In the genomic region with DNA sequence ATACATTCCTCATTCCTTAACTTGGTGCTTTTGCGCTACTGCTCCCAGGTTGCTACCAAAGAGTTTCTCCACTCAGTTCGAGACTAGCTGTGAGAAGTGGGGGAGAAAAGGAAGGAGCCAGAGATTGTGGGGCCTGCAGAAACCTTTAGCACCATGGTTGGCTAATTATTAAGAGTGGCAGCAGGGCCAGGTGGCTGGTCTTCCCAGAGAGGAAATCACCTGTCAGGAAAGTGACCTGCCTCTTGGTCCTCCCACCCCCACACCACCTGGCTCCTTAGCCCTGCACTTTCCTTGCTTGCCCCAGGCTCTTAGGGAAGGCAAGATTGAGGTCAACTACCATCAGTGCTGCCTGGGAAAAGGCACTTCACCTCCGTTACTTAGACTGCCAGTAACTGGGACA, we compare ENCODE assay signal across 8 mouse cellular contexts. TPM values are rescaled to one million over a fixed set of nuclear protein-coding genes. Genes with fewer than 3 reads are reported as not detected.
A peak's percentile ranks its signal among the peaks of the same experiment; 100 is the strongest.
DNase-seq lines count a peak whose midpoint lies in the region; ATAC-seq lines count a peak whose summit lies in the region.

No protein-coding gene starts in this region.

- ATAC-seq in kidney, embryonic 14.5 days (ENCODE audit: low FRiP score, low TSS enrichment) = peak; percentile 37
- ATAC-seq in hindbrain, embryonic 14.5 days (ENCODE audit: low FRiP score) = no peak
- ATAC-seq in midbrain, embryonic 12.5 days (ENCODE audit: low FRiP score, low read depth) = no peak; the same call in 1 of the 2 replicates

- H3K27me3 ChIP-seq in kidney, embryonic 14.5 days (ENCODE audit: control insufficient read depth, insufficient read depth, low read length) = no peaks in the 10 kb centered on the region
- H3K27me3 ChIP-seq in hindbrain, embryonic 14.5 days (ENCODE audit: control insufficient read depth, insufficient read depth, low read length) = no peaks in the 10 kb centered on the region
- H3K27me3 ChIP-seq in midbrain, embryonic 12.5 days = no peaks in the 10 kb centered on the region

- peak overlapping the region; percentile 53 for H3K4me2 ChIP-seq in kidney, embryonic 14.5 days (replicated peaks; ENCODE audit: low read depth, low read length)
- peak overlapping the region; percentile 65 for H3K4me2 ChIP-seq in hindbrain, embryonic 14.5 days (replicated peaks)
- H3K4me2 ChIP-seq in midbrain, embryonic 12.5 days (replicated peaks) = peak overlapping the region; percentile 58

- no peaks in the 10 kb centered on the region for H3K4me1 ChIP-seq in kidney, embryonic 14.5 days (ENCODE audit: control insufficient read depth, insufficient read depth, low read length)
- 0 out of 2 replicates have a peak, but pooled peaks cover 2% of the 10 kb centered on the region for H3K4me1 ChIP-seq in brown adipose tissue, adult 24 weeks (ENCODE audit: control insufficient read depth, insufficient read depth, insufficient read length, low read length)
- peaks cover 17% of the 10 kb centered on the region; the same call in 1 of the 2 replicates for H3K4me1 ChIP-seq in hindbrain, embryonic 14.5 days (replicated peaks; ENCODE audit: control insufficient read depth, insufficient read depth, low read length)
- H3K4me1 ChIP-seq in midbrain, embryonic 12.5 days = peaks cover 17% of the 10 kb centered on the region

- H3K36me3 ChIP-seq in kidney, embryonic 14.5 days (ENCODE audit: control insufficient read depth, insufficient read depth, low read length) = no peaks in the 10 kb centered on the region
- no peaks in the 10 kb centered on the region for H3K36me3 ChIP-seq in hindbrain, embryonic 14.5 days (replicated peaks; ENCODE audit: control insufficient read depth, insufficient read depth)
- H3K36me3 ChIP-seq in midbrain, embryonic 12.5 days = no peaks in the 10 kb centered on the region

- peak overlapping the region; percentile 51; the same call in 1 of the 2 replicates for H3K27ac ChIP-seq in kidney, embryonic 14.5 days (ENCODE audit: low read depth, low read length)
- peak overlapping the region; percentile 47 for H3K27ac ChIP-seq in brown adipose tissue, adult 24 weeks (replicated peaks; ENCODE audit: low read depth, low read length)
- no peak overlapping the region for H3K27ac ChIP-seq in hindbrain, embryonic 14.5 days
- no peak overlapping the region for H3K27ac ChIP-seq in midbrain, embryonic 12.5 days (replicated peaks)

- H3K4me3 ChIP-seq in kidney, embryonic 14.5 days (ENCODE audit: low read length) = peak overlapping the region; percentile 59
- peak overlapping the region; percentile 94 for H3K4me3 ChIP-seq in brown adipose tissue, adult 24 weeks (ENCODE audit: insufficient read depth, low read depth, low read length)
- H3K4me3 ChIP-seq in hindbrain, embryonic 14.5 days (replicated peaks; ENCODE audit: low read length) = peak overlapping the region; percentile 61
- H3K4me3 ChIP-seq in midbrain, embryonic 12.5 days = peak overlapping the region; percentile 61

- H3K9me3 ChIP-seq in kidney, embryonic 14.5 days (ENCODE audit: control insufficient read depth, low read length) = no peaks in the 10 kb centered on the region
- H3K9me3 ChIP-seq in hindbrain, embryonic 14.5 days (ENCODE audit: control insufficient read depth, low read length) = no peaks in the 10 kb centered on the region
- no peaks in the 10 kb centered on the region for H3K9me3 ChIP-seq in midbrain, embryonic 12.5 days

- DNase-seq in kidney, adult 11 months = no peak
- DNase-seq in hindbrain, embryonic 14.5 days (ENCODE audit: low spot score) = no peak
- no peak for DNase-seq in frontal cortex, postnatal 14 days (ENCODE audit: low spot score in 2 of 2)
- no peak for DNase-seq in ovary, postnatal 36 days (ENCODE audit: low spot score)
- no peak for DNase-seq in thymus, adult 18-20 months

- no peak overlapping the region for H3K9ac ChIP-seq in kidney, embryonic 14.5 days (ENCODE audit: low read depth, low read length)
- no peak overlapping the region for H3K9ac ChIP-seq in hindbrain, embryonic 14.5 days
- no peak overlapping the region for H3K9ac ChIP-seq in midbrain, embryonic 12.5 days (replicated peaks)

- WGBS in kidney, embryonic 14.5 days = 35% methylated on average over 3 of the region's 3 CpGs
- 31% methylated on average over 3 of the region's 3 CpGs for WGBS in hindbrain, embryonic 14.5 days
- WGBS in midbrain, embryonic 12.5 days = 45% methylated on average over 3 of the region's 3 CpGs

RNA-seq across cellular contexts. Expression of a gene that starts 0.5 kb away (rescaled TPM):
- polyA plus RNA-seq in kidney, embryonic 14.5 days (2014; fragmentation: Nextera tagmentation; extraction: Ambion mirVana) = 9.8 and 10.2 TPM in 2 replicates
- 2.5 and 2.8 TPM in 2 replicates for polyA plus RNA-seq in brown adipose tissue, adult 24 weeks (2012; ENCODE audit: insufficient read depth, insufficient read length, missing spikeins)
- 11.4 and 11.9 TPM in 2 replicates for polyA plus RNA-seq in hindbrain, embryonic 14.5 days (2014; fragmentation: Nextera tagmentation; extraction: Ambion mirVana)
- polyA plus RNA-seq in midbrain, embryonic 12.5 days (2016; fragmentation: Nextera tagmentation; extraction: Ambion mirVana) = 11.5 and 11.6 TPM in 2 replicates

Comparison
In these comparisons a context has a peak if more than half of its experiments do, and no peak if none do; other contexts are left out.
1. H3K27ac ChIP-seq: peak in kidney, embryonic 14.5 days (single experiment) and brown adipose tissue, adult 24 weeks (single experiment); none in hindbrain, embryonic 14.5 days (single experiment) and midbrain, embryonic 12.5 days (single experiment).
2. Peak in every context shown above with its lines, with median percentiles within 50 percentile points of each other: H3K4me2 ChIP-seq and H3K4me3 ChIP-seq.